Mouse (Mus musculus): ENCODE measurements around the gene Sft2d1. TPM values are rescaled to one million over a fixed set of nuclear protein-coding genes. Genes with fewer than 3 reads are reported as not detected.
"Not testable (repeated sequence)": the region's sequence is repeated elsewhere in the genome, so short reads cannot be mapped to it uniquely, and the experiment has no call there.

The Sft2d1 gene
- polyA plus RNA-seq, 1 experiment from 2014 or later = 85.8 TPM

DNA sequence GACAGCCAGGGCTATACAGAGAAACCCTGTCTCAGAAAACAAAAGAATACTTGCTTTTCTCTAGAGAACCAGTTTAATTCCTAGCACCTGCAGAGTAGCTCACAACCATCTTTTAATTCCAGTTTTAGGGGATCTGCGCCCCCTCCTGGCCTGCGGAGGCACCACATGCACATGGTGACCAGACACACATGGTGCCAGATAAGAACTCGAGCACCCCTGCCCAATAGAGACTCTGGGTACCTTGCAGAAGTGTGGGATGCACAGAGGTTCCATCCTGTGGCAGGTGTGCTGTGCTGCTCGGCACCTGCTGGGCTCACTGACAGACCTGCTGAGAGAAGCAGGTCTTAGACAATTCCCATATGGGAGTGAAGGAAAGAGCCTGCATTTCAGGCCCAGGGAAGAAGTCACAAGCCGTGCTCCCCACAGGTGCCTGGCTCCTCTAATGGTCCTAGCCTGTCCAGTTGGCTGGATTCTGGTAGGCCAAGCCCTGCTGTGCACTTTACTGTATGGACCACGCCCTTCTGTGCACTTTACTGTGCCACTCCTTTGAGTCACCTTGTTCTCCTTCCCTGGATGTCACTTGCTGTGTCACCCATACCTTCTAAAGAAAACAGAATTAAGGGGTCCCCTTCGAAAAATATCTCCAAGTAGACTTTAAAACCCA, 17.7 kb downstream of the Sft2d1 start:
- peaks cover 26% of the 10 kb centered on the region for H3K79me2 ChIP-seq (ENCODE audit: inconsistent target)
- no peak overlapping the region for H3K4me3 ChIP-seq (ENCODE audit: inconsistent target)
- 92% methylated on average over 7 of the region's 7 CpGs for WGBS (ENCODE audit: missing documents)
- no peak overlapping the region for H3K27ac ChIP-seq
- peaks cover 50% of the 10 kb centered on the region for H3K36me3 ChIP-seq (ENCODE audit: inconsistent target)

DNA sequence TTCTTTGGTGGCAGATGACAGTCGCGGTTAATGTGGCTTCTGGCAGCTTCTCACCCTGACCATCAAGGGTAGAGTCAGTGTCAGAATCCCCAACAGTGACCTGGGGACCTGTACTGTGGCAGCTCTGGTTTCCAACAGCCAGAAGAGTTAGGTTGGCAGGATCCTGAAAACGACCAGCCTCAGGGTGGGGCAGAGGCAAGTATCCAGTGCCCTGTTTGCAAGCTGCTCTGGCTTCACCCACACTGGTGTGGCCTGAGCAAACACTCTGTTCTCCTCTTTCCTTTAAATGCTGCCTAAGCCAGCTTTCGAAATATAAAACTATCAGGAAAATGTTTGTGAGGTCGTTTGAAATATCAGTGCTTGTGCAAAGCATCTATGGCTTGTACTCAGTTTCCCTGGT, 19.7 kb downstream of the Sft2d1 start:
- peaks cover 6% of the 10 kb centered on the region; the same call in 1 of the 2 replicates for H3K79me2 ChIP-seq (ENCODE audit: inconsistent target)
- H3K27ac ChIP-seq = no peak overlapping the region
- WGBS (ENCODE audit: missing documents) = 81% methylated on average over 5 of the region's 5 CpGs
- H3K4me3 ChIP-seq (ENCODE audit: inconsistent target) = no peak overlapping the region
- H3K36me3 ChIP-seq (ENCODE audit: inconsistent target) = peaks cover 31% of the 10 kb centered on the region

DNA sequence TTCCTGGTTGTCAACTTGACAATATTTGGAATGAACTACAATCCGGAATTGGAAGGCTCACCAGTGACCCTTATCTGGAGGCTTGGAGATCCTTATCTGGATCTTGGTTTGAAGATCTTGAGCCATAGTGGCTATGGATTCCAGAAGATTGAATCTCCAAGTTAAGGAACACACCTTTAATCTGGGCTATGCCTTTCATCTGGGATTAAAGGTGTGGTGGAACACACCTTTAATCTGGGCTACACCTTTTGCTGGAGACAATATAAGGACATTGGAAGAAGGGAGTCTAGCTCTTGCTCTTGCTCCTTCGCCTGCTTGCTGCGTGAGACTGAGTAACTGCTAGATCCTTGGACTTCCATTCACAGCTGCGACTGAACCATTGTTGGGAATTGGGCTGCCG, 26.3 kb downstream of the Sft2d1 start, which contains the start of gene Prr18:
Gene Prr18, plus strand, starts transcription at position 301 of the 400 bp plus-strand sequence.
- no CpG with 5 or more reads among the region's 5 CpGs for WGBS (ENCODE audit: missing documents)
- not testable (repeated sequence) for H3K36me3 ChIP-seq (ENCODE audit: inconsistent target); H3K4me3 ChIP-seq (ENCODE audit: inconsistent target); H3K79me2 ChIP-seq (ENCODE audit: inconsistent target); H3K27ac ChIP-seq

DNA sequence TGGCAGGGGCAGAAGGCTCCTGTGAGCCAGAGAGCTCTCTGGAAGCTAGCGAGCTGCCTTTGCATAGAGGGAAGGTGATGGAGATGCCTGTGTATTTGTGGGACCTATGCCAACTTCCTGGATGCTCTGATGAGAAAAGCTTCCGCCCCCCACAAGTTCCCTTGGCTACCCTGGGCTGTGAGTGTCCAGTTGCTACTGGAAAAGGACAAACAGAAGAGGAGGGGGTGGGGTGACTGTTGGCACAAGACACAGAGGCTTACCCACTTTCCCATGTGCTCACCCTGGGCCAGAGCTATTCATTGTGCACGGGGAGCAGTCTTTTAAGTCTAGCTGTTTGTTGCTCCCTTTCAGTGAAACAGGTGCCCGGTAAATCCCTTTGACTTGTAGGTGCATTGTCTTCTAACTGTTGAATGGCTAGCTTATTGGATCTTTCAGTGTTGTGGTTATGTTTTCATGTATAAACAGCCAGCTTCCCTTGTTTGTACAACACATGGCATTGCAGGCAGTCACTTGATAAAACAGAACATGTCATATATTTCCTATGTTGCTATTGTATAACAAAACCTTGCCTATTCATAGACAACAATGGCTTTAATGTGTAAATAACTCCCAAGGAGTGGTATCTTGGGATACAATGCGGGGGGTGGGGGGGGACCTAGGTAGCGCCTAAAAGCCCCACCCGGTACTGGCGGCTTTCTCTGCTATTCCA, 28.9 kb downstream of the Sft2d1 start:
- Histone ChIP-seq H3K27ac (no peak overlapping the region), H3K36me3 (ENCODE audit: inconsistent target) (peaks cover 6% of the 10 kb centered on the region; the same call in 1 of the 2 replicates), H3K79me2 (ENCODE audit: inconsistent target) (no peaks in the 10 kb centered on the region), H3K4me3 (ENCODE audit: inconsistent target) (no peak overlapping the region)
- WGBS (ENCODE audit: missing documents) = 49% methylated on average over 8 of the region's 8 CpGs

DNA sequence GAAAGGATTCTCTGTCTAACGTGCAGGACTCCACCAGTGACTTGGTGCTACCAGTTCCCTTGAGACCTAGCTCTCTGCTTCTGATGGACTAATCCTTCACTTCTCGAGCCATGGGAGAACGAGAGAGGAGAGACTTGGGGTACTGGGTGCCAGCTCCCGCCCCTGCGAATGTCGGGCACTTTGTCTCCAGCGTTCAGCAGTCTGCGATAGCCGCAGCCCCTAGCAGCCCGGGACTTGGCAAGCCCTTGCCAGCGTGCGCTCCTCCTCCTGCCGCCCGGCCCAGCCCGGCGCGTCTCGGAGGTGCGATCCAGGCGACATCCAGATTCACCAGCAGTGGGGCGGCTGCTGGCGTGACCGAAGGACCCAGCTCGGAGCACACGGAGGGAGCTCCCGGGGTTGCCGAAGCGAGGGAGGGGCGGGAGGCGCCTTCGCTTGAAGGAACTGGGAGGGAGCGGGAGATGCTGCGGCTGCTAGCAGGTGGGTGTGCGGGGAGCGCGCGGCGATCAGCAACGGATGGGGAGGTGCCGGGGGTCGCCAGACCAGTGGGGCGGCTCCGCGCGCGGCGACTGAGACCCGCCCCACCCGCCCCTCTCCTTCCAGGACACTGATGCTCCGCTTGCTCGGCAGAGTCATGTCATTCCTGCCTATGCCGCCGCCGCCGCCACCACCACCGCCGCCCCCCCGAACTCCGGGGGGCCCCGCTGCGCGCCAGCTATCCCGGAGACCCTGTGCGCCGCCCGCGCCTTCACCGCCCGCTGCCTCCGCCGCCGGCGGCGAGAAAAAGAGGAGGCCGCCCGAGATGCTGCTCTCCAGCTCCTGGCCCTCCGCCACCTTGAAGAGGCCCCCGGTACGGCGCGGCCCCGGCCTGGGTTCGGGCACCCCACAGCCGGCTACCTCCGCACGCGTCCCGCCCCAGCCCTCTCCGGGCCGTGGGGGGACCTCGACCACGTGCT, 29.8 kb downstream of the Sft2d1 start:
- Histone ChIP-seq H3K36me3 (ENCODE audit: inconsistent target) (peaks cover 6% of the 10 kb centered on the region; the same call in 1 of the 2 replicates), H3K79me2 (ENCODE audit: inconsistent target) (no peaks in the 10 kb centered on the region), H3K4me3 (ENCODE audit: inconsistent target) (no peak overlapping the region), H3K27ac (no peak overlapping the region)
- WGBS (ENCODE audit: missing documents) = 3% methylated on average over 77 of the region's 92 CpGs

DNA sequence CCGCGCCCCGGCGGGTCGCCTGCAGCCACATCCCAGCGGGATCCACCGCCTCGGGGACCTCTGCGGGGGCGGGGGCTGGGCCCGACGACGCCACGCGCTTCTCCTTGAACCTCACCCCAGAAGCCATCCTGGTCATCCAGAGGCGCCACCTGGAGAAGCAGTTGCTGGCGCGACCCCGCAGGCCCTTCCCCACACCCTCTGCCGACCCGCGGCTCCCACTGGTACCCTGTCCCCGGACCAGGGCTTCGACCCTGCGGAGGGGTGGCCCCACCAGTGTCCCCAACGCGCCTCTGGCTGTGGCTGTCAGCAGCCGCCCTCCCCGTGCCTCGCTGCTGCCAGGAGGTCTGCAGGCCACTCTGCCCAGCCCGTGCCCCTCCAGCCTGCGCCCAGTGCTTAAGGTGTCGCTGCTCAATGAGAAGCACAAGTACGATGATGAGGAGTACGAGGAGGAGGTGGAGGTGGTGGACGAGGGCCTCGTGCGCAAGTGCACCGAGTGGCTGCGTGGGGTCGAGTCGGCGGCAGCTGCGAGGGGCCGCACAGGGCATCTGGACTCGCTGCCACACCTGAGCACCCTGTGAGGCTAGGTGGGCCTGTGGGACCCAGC, 30.6 kb downstream of the Sft2d1 start:
- Histone ChIP-seq H3K27ac (no peak overlapping the region), H3K4me3 (ENCODE audit: inconsistent target) (no peak overlapping the region), H3K79me2 (ENCODE audit: inconsistent target) (no peaks in the 10 kb centered on the region), H3K36me3 (ENCODE audit: inconsistent target) (peaks cover 6% of the 10 kb centered on the region; the same call in 1 of the 2 replicates)
- WGBS (ENCODE audit: missing documents) = 33% methylated on average over 45 of the region's 46 CpGs

DNA sequence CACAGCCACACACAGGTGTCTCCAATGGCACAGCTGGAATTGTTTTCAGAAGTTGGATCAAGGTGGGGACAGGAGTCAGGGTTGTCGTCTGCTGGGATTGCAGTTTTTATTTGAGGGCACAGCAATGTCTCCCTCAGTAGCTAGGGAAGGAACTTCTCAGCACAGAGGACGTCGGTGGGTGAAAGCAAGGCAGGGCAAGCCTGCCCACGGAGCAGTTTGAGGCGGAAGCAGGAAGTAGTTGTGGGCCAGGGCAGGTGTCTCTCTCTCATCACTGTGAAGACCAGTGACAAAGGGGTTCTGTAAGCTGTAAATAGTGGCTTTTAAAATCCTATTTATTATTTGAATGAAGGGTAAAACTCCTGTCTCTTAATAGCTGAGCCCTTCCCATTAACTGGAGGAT, 31.8 kb downstream of the Sft2d1 start:
- Histone ChIP-seq H3K79me2 (ENCODE audit: inconsistent target) (no peaks in the 10 kb centered on the region), H3K36me3 (ENCODE audit: inconsistent target) (peaks cover 6% of the 10 kb centered on the region; the same call in 1 of the 2 replicates), H3K27ac (no peak overlapping the region), H3K4me3 (ENCODE audit: inconsistent target) (no peak overlapping the region)
- 12% methylated on average over 5 of the region's 5 CpGs for WGBS (ENCODE audit: missing documents)

DNA sequence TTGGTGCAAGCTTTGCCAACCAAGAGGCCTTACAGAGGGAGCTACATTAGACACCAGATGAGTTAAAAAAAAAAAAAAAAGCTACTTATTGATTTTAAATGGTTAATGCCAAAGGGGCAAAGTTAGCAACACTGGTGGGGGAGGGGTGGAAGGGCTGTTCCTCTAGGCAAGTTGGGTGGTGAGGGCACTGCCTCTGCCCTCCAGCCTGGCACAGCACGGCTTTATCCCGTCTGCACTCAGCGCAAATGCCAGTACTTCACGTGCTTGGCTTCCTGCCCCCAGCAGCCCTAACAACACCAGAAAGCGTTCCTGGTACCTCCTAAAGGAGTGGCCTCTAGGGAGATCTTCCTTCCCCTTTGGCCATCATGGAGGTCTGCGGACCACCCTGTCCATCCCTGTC, 32.5 kb downstream of the Sft2d1 start:
- Histone ChIP-seq H3K36me3 (ENCODE audit: inconsistent target) (peaks cover 4% of the 10 kb centered on the region; the same call in 1 of the 2 replicates), H3K79me2 (ENCODE audit: inconsistent target) (no peaks in the 10 kb centered on the region), H3K27ac (no peak overlapping the region), H3K4me3 (ENCODE audit: inconsistent target) (no peak overlapping the region)
- 94% methylated on average over 6 of the region's 6 CpGs for WGBS (ENCODE audit: missing documents)

DNA sequence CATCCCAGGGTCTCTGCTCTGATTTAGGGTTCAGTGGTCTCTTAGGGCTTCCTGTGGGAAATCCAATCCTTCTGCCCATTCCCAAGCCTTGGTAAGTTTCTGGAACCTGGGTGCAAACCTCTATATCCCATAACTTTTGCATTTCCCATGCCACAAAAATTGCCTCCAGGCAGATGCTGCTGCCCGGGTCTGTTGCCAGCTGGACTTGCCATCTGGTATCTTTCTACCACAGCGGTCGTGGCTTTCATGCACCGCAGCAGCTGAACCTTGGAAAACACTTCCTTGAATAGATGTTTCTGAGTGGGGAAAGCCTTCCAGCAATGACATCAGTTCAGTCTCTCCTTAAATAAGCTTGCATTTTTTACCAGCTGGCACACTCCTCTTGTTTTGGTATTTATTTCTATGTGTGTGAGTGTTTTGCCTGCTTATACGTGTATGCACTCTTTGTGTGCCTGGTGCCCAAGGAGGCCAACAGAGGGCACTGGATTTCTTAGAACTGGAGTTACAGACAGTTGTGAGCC, 36.9 kb downstream of the Sft2d1 start:
- no peaks in the 10 kb centered on the region for H3K79me2 ChIP-seq (ENCODE audit: inconsistent target)
- WGBS (ENCODE audit: missing documents) = 90% methylated on average over 5 of the region's 5 CpGs
- H3K36me3 ChIP-seq (ENCODE audit: inconsistent target) = no peaks in the 10 kb centered on the region
- no peak overlapping the region for H3K27ac ChIP-seq
- no peak overlapping the region for H3K4me3 ChIP-seq (ENCODE audit: inconsistent target)

DNA sequence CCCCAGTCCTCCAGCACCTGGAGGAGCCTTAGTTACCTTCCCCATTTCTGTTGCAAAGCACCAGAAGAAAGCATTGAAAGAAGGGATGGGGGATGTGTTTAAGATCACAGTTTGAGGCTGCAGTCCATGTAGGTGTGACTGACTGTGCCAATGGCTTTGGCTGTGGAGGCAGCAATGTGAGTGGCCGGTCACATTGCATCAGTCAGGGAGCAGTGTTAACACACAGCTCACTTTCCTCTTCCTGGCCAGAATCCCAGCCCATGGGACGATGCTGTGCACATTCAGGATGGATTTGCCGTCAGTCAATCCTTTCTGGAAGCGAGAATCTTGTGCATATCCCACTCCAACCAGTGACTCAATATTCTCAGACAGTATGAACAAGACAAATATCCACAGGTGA, 38.0 kb downstream of the Sft2d1 start:
- no peaks in the 10 kb centered on the region for H3K79me2 ChIP-seq (ENCODE audit: inconsistent target)
- H3K4me3 ChIP-seq (ENCODE audit: inconsistent target) = no peak overlapping the region
- no peaks in the 10 kb centered on the region for H3K36me3 ChIP-seq (ENCODE audit: inconsistent target)
- no peak overlapping the region for H3K27ac ChIP-seq
- 94% methylated on average over 4 of the region's 4 CpGs for WGBS (ENCODE audit: missing documents)

DNA sequence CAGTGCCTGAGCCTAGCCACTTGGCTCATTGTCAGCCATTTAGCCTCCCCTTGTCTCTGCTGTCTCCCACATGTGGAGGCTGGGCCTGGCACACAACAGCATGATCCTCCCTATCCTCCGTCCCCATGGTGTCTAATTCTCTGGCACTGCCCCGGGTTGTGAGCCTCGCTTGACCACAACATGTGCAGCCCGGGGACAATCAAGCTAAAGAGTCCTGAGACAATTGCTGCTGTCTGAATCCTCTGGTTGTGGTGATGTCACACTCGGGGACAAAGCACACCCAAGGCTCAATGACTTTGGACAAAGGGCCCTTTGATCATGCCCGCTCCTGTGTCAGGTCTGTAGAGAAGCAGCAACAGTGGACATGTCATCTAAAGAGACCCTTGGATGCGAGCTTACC, 40.2 kb downstream of the Sft2d1 start:
- Histone ChIP-seq H3K4me3 (ENCODE audit: inconsistent target) (no peak overlapping the region), H3K36me3 (ENCODE audit: inconsistent target) (no peaks in the 10 kb centered on the region), H3K79me2 (ENCODE audit: inconsistent target) (no peaks in the 10 kb centered on the region), H3K27ac (no peak overlapping the region)
- 90% methylated on average over 7 of the region's 7 CpGs for WGBS (ENCODE audit: missing documents)

DNA sequence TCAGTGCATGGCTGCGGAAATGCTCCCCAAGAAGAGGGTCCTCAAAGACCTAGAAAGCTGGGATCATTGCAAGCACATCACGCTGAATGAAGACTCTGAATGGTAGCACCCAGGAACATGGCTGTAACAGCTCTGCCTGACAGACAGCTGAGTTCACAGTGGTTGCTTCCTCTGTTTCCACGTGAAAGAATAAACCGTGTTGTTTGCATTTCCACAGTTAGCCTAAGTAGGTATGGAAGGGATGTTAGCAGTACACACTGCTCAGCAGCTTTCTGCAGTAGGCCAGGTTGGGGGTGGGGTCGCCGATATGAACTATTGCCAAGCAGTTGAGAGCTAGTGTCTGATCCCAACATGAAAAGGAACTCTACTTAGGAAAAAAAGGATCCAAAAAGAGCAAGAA, 44.8 kb downstream of the Sft2d1 start, which contains the start of gene T2:
Gene T2, plus strand, starts transcription at position 301 of the 400 bp plus-strand sequence.
- H3K79me2 ChIP-seq (ENCODE audit: inconsistent target) = no peaks in the 10 kb centered on the region
- WGBS (ENCODE audit: missing documents) = 91% methylated on average over 6 of the region's 6 CpGs
- no peaks in the 10 kb centered on the region for H3K36me3 ChIP-seq (ENCODE audit: inconsistent target)
- no peak within 1 kb of the TSS for H3K27ac ChIP-seq
- no peak within 1 kb of the TSS for H3K4me3 ChIP-seq (ENCODE audit: inconsistent target)

DNA sequence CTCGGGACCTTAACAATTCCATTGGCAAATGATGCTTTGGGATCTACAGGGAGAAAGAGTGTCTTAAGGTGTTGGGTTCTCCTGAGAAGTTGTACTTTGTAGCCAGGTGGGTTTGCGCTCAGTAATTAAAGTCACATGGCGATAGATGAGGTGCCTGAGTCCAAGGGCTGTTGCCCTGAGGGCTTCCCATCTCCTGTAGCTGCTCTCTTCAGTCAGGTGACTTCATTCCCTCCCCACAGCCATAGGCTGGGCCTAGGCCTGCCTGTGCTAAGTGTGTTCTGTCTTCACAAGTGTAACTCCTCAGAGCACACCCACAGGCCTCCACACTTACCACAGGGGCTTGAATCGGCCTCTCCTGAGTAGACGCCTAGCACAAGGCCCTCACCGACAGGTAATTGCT, 46.6 kb downstream of the Sft2d1 start:
- Histone ChIP-seq H3K36me3 (ENCODE audit: inconsistent target) (no peaks in the 10 kb centered on the region), H3K4me3 (ENCODE audit: inconsistent target) (no peak overlapping the region), H3K79me2 (ENCODE audit: inconsistent target) (no peaks in the 10 kb centered on the region), H3K27ac (no peak overlapping the region)
- 96% methylated on average over 6 of the region's 6 CpGs for WGBS (ENCODE audit: missing documents)

DNA sequence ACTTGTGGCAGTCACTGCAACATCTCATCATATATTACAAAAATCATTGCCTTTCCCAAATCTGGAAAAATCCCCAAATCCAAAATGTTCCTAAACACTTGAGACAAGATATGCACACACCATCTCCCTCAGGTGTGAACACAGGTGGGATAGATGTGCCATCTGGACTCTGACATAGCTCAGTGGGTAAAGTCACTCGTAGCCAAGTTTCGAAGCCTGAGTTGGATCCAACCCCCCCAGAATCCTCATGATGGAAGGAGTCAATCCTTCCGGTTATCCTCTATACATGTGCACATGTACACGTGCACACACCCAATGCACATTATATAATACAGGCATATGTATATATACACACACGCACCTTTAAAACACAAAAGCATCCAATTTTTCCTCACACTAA, 50.0 kb downstream of the Sft2d1 start:
- 97% methylated on average over 5 of the region's 5 CpGs for WGBS (ENCODE audit: missing documents)
- H3K4me3 ChIP-seq (ENCODE audit: inconsistent target) = no peak overlapping the region

More for the DNA sequence above, 50.0 kb downstream of the Sft2d1 start:
- Histone ChIP-seq H3K79me2 (ENCODE audit: inconsistent target) (no peaks in the 10 kb centered on the region), H3K27ac (no peak overlapping the region), H3K36me3 (ENCODE audit: inconsistent target) (no peaks in the 10 kb centered on the region)

Measured in macrophage (primary cell).